Mouse (Mus musculus) MEL (cell line): ENCODE measurements at regions not wholly inside any gene's neighbourhood (a gene's known extent, or its start where the extent isn't known, plus 50 kb on each side); places are given as distances from the start of the nearest gene placed in this dataset.

Source experiments
- DNase-seq: peaks from one replicate; pipeline ENCODE4 v3.0.0; 2011; ENCODE audit warnings: low read depth, low spot score
- H3K27ac ChIP-seq: 2 replicates; pipeline ENCODE4 v1.5.1; 2012; ENCODE audit warnings: low read depth, mild to moderate bottlenecking, control low read depth, low read length, moderate library complexity; ENCODE audit not compliant: control insufficient read depth
- H3K27me3 ChIP-seq, 2 experiments: fragments of 150-350 bp in 1 of 2; sonication (generic) in 1 of 2; 2 replicates each; pipeline ENCODE4 v1.6.1; 2012; ENCODE audit warnings: low read length in 2 of 2, mild to moderate bottlenecking in 2 of 2, improper control_type of control experiment in 1 of 2, moderate library complexity in 1 of 2; ENCODE audit not compliant: insufficient read depth in 2 of 2, control insufficient read depth in 1 of 2
- H3K36me3 ChIP-seq, 2 experiments: 2 replicates each; pipeline ENCODE4 v1.6.1; 2012 to 2014; ENCODE audit warnings: low read length in 2 of 2, improper control_type of control experiment in 1 of 2, inconsistent platforms in 1 of 2, mild to moderate bottlenecking in 1 of 2; ENCODE audit not compliant: insufficient read depth in 2 of 2, control insufficient read depth in 1 of 2
- H3K4me1 ChIP-seq, 2 experiments: fragments of 150-350 bp in 1 of 2; sonication (generic) in 1 of 2; 2 replicates each; pipeline ENCODE4 v1.6.1; 2012; ENCODE audit warnings: low read length in 2 of 2, improper control_type of control experiment in 1 of 2, mild to moderate bottlenecking in 1 of 2; ENCODE audit not compliant: insufficient read depth in 2 of 2, control insufficient read depth in 1 of 2
- H3K4me3 ChIP-seq, 2 experiments: fragments of 150-350 bp in 1 of 2; sonication (generic) in 1 of 2; 2 replicates each; pipeline ENCODE4 v1.5.1; 2012; ENCODE audit warnings: low read depth in 2 of 2, low read length in 2 of 2, mild to moderate bottlenecking in 2 of 2, moderate library complexity in 2 of 2, control low read depth in 1 of 2, improper control_type of control experiment in 1 of 2; ENCODE audit not compliant: control insufficient read depth in 1 of 2, insufficient read depth in 1 of 2
- H3K79me2 ChIP-seq: 2 replicates; pipeline ENCODE4 v1.6.1; 2012; ENCODE audit warnings: mild to moderate bottlenecking, low read length, moderate library complexity; ENCODE audit not compliant: control insufficient read depth, poor library complexity, insufficient read depth
- H3K9ac ChIP-seq: 2 replicates; pipeline ENCODE4 v1.6.1; 2012; ENCODE audit warnings: low read depth, mild to moderate bottlenecking, control low read depth, low read length, moderate library complexity; ENCODE audit not compliant: control insufficient read depth, poor library complexity, severe bottlenecking
- H3K9me3 ChIP-seq: fragments of 150-350 bp; sonication (generic); replicated peaks from 2 replicates; pipeline ENCODE4 v1.6.1; 2012; ENCODE audit warnings: mild to moderate bottlenecking, low read length, improper control_type of control experiment, moderate library complexity; ENCODE audit not compliant: insufficient read depth
- BHLHE40 ChIP-seq: IDR thresholded peaks from 2 replicates; pipeline ENCODE4 v1.6.1; 2012; ENCODE audit warnings: low read depth, mild to moderate bottlenecking, inconsistent platforms, low read length, improper control_type of control experiment, borderline replicate concordance
- CHD2 ChIP-seq: IDR thresholded peaks from 2 replicates; pipeline ENCODE4 v1.6.1; 2011; ENCODE audit warnings: low read length, improper control_type of control experiment
- E2F4 ChIP-seq: IDR thresholded peaks from 2 replicates; pipeline ENCODE4 v1.6.1; 2011; ENCODE audit warnings: low read depth, low read length, improper control_type of control experiment, borderline replicate concordance
- ELF1 ChIP-seq: IDR thresholded peaks from 2 replicates; pipeline ENCODE4 v1.6.1; 2014; ENCODE audit warnings: low read depth, mild to moderate bottlenecking, inconsistent platforms, low read length, improper control_type of control experiment, moderate library complexity
- EP300 ChIP-seq, 2 experiments: IDR thresholded peaks; 2 replicates each; pipeline ENCODE4 v1.6.1; 2011; ENCODE audit warnings: improper control_type of control experiment in 2 of 2, low read length in 2 of 2, low read depth in 1 of 2, mild to moderate bottlenecking in 1 of 2
- ETS1 ChIP-seq: IDR thresholded peaks from 2 replicates; pipeline ENCODE4 v1.6.1; 2012; ENCODE audit warnings: low read depth, mild to moderate bottlenecking, inconsistent platforms, low read length, improper control_type of control experiment, moderate library complexity
- GABPA ChIP-seq: IDR thresholded peaks from 2 replicates; pipeline ENCODE4 v1.6.1; 2012; ENCODE audit warnings: low read depth, mild to moderate bottlenecking, inconsistent platforms, low read length, improper control_type of control experiment, moderate library complexity
- GATA1 ChIP-seq: IDR thresholded peaks from 2 replicates; pipeline ENCODE4 v1.6.1; 2011; ENCODE audit warnings: low read depth, low read length, improper control_type of control experiment
- JUND ChIP-seq: IDR thresholded peaks from 2 replicates; pipeline ENCODE4 v1.6.1; 2011; ENCODE audit warnings: low read depth, mild to moderate bottlenecking, improper control_type of control experiment, low read length
- MAX ChIP-seq: IDR thresholded peaks from 2 replicates; pipeline ENCODE4 v1.6.1; 2011; ENCODE audit warnings: low read length, improper control_type of control experiment
- MAZ ChIP-seq: IDR thresholded peaks from 2 replicates; pipeline ENCODE4 v1.6.1; 2012; ENCODE audit warnings: low read depth, mild to moderate bottlenecking, inconsistent platforms, low read length, improper control_type of control experiment
- MEF2A ChIP-seq: IDR thresholded peaks from 2 replicates; pipeline ENCODE4 v1.6.1; 2014; ENCODE audit warnings: low read depth, mild to moderate bottlenecking, inconsistent platforms, low read length, improper control_type of control experiment; ENCODE audit not compliant: poor library complexity, insufficient replicate concordance, severe bottlenecking; ENCODE audit errors: extremely low read depth
- MXI1 ChIP-seq: IDR thresholded peaks from 2 replicates; pipeline ENCODE4 v1.6.1; 2011; ENCODE audit warnings: mild to moderate bottlenecking, low read depth, low read length, improper control_type of control experiment
- MYB ChIP-seq: IDR thresholded peaks from 2 replicates; pipeline ENCODE4 v1.6.1; 2011; ENCODE audit warnings: mild to moderate bottlenecking, low read depth, low read length, improper control_type of control experiment
- MYC ChIP-seq: IDR thresholded peaks from 2 replicates; pipeline ENCODE4 v1.6.1; 2011; ENCODE audit warnings: low read depth, mild to moderate bottlenecking, low read length, improper control_type of control experiment, moderate library complexity
- NRF1 ChIP-seq: IDR thresholded peaks from 2 replicates; pipeline ENCODE4 v1.6.1; 2014; ENCODE audit warnings: low read depth, mild to moderate bottlenecking, inconsistent platforms, low read length, improper control_type of control experiment, moderate library complexity; ENCODE audit not compliant: poor library complexity, insufficient read depth, severe bottlenecking
- POLR2AphosphoS5 ChIP-seq: IDR thresholded peaks from 2 replicates; pipeline ENCODE4 v1.6.1; 2012; ENCODE audit warnings: low read depth, borderline replicate concordance, mild to moderate bottlenecking, inconsistent platforms, low read length, moderate library complexity, mixed read lengths
- SIN3A ChIP-seq: IDR thresholded peaks from 2 replicates; pipeline ENCODE4 v1.6.1; 2012; ENCODE audit warnings: low read length, improper control_type of control experiment, inconsistent platforms
- TBP ChIP-seq: IDR thresholded peaks from 2 replicates; pipeline ENCODE4 v1.8.0; 2011; ENCODE audit warnings: low read depth, low read length, improper control_type of control experiment
- UBTF ChIP-seq: IDR thresholded peaks from 2 replicates; pipeline ENCODE4 v1.6.1; 2012; ENCODE audit warnings: low read depth, mild to moderate bottlenecking, inconsistent platforms, low read length, improper control_type of control experiment, moderate library complexity, borderline replicate concordance; ENCODE audit not compliant: insufficient read depth
- USF2 ChIP-seq, 2 experiments: IDR thresholded peaks; 2 replicates each; pipeline ENCODE4 v1.6.1; 2011 to 2012; ENCODE audit warnings: improper control_type of control experiment in 2 of 2, low read length in 2 of 2, borderline replicate concordance in 1 of 2, inconsistent platforms in 1 of 2, low read depth in 1 of 2, mild to moderate bottlenecking in 1 of 2; ENCODE audit not compliant: insufficient read depth in 1 of 2

- H3K79me2 ChIP-seq: no peaks in the 10 kb centered on the region
- H3K9ac ChIP-seq: no peak overlapping the region
- H3K27ac ChIP-seq: no peak overlapping the region
- H3K4me3 ChIP-seq: no peak overlapping the region
- H3K9me3 ChIP-seq: no peaks in the 10 kb centered on the region
- H3K27me3 ChIP-seq: no peaks in the 10 kb centered on the region
- DNase-seq: no peak
- no peaks in the 10 kb centered on the region for H3K36me3 ChIP-seq
- no peaks in the 10 kb centered on the region for H3K4me1 ChIP-seq
- TF ChIP-seq MYB (no peak), MXI1 (no peak), MEF2A (no peak), GABPA (no peak), JUND (no peak), SIN3A (no peak), NRF1 (no peak), MYC (no peak), UBTF (no peak)
Measured at GRCm38 (mm10) chr10:30281666-30282065, 81.3 kb upstream of the Cenpw start.

GRCm38 (mm10) chr10:30280451-30280850 is 80.1 kb upstream of the Cenpw start:
- no peak overlapping the region for H3K4me3 ChIP-seq
- no peaks in the 10 kb centered on the region for H3K36me3 ChIP-seq
- H3K27me3 ChIP-seq: no peaks in the 10 kb centered on the region
- no peaks in the 10 kb centered on the region for H3K9me3 ChIP-seq
- no peaks in the 10 kb centered on the region for H3K79me2 ChIP-seq
- no peak overlapping the region for H3K27ac ChIP-seq
- H3K4me1 ChIP-seq: no peaks in the 10 kb centered on the region
- no peak overlapping the region for H3K9ac ChIP-seq
- no peak for DNase-seq
- TF ChIP-seq E2F4 (no peak), MEF2A (no peak), CHD2 (no peak), BHLHE40 (no peak), USF2 (IDR thresholded peaks at IDR 0.05; ENCODE audit: borderline replicate concordance in 1 of 2, insufficient read depth in 1 of 2, low read depth in 1 of 2, low read length in 2 of 2) (no peak), ETS1 (no peak), JUND (no peak), MAX (no peak), TBP (no peak), GATA1 (no peak), MAZ (no peak), POLR2AphosphoS5 (no peak), ELF1 (no peak), EP300 (IDR thresholded peaks at IDR 0.05; ENCODE audit: low read depth in 1 of 2, low read length in 2 of 2) (no peak)
